Comparison of ENCODE assay signal across 24 mouse cellular contexts in the genomic region with DNA sequence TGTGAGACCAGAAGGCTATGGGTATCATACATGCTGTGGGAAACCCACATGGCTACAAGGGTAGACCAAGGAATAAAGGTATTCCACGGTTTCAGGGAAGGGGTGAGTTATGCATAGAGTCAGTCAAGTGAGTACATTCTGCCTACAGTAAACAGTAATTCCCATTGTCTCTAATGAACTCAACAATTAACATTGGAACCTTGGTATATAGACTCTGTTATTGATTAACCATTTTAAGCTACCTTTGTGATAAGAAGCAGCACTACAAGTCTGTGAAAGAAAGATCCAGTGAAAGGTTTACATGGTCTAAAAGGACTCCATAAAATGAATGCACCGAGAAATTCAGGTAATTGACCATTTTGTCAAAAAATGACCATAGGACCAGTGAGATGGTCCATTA.
"Had no signal": no experiment of that assay in that cellular context is flagged by ENCODE, and none has a peak within 500 bp of the region (broad histone marks: within the 10 kb centered on the region; RNA-seq: fewer than 3 reads in every experiment).

No protein-coding gene starts in this region.

- H3K36me3 ChIP-seq: heart, embryonic 13.5 days; heart, embryonic 15.5 days; hindbrain, embryonic 13.5 days; hindbrain, embryonic 15.5 days; limb, embryonic 13.5 days; limb, embryonic 15.5 days; liver, embryonic 12.5 days had no signal

- H3K27me3 ChIP-seq: heart, embryonic 13.5 days; heart, embryonic 15.5 days; hindbrain, embryonic 13.5 days; hindbrain, embryonic 15.5 days; limb, embryonic 13.5 days; limb, embryonic 15.5 days; liver, embryonic 12.5 days had no signal

- H3K27ac ChIP-seq: heart, adult 2 months; heart, embryonic 13.5 days; heart, embryonic 15.5 days; hindbrain, embryonic 13.5 days; hindbrain, embryonic 15.5 days; hindbrain, postnatal 0 days; limb, embryonic 13.5 days; limb, embryonic 15.5 days; liver, embryonic 12.5 days; liver, embryonic 14.5 days had no signal

- DNase-seq: forebrain, postnatal 0 days; gastrocnemius, postnatal 14 days; gastrocnemius, postnatal 36 days; heart, adult 11 months; heart, adult 2 months; heart, postnatal 14 days; heart, postnatal 36 days; kidney, adult 18-20 months; kidney, adult 9 months; kidney, postnatal 14 days; kidney, postnatal 36 days; layer of hippocampus, adult 9-11 months; layer of hippocampus, postnatal 36 days; left cerebral cortex, postnatal 4 days had no signal

- H3K4me3 ChIP-seq: heart, adult 2 months; heart, embryonic 13.5 days; heart, embryonic 15.5 days; hindbrain, embryonic 13.5 days; hindbrain, embryonic 15.5 days; limb, embryonic 13.5 days; limb, embryonic 15.5 days; liver, embryonic 12.5 days had no signal

- ATAC-seq: forebrain, postnatal 0 days; hindbrain, postnatal 0 days; liver, embryonic 12.5 days had no signal

- H3K4me1 ChIP-seq: heart, embryonic 13.5 days; heart, embryonic 15.5 days; hindbrain, embryonic 13.5 days; hindbrain, embryonic 15.5 days; limb, embryonic 13.5 days; limb, embryonic 15.5 days; liver, embryonic 12.5 days had no signal

- H3K9me3 ChIP-seq: heart, embryonic 13.5 days; heart, embryonic 15.5 days; hindbrain, embryonic 13.5 days; hindbrain, embryonic 15.5 days; limb, embryonic 13.5 days; limb, embryonic 15.5 days; liver, embryonic 12.5 days had no signal

- H3K9ac ChIP-seq: forebrain, postnatal 0 days; heart, embryonic 13.5 days; heart, embryonic 15.5 days; hindbrain, embryonic 13.5 days; hindbrain, embryonic 15.5 days; limb, embryonic 13.5 days; limb, embryonic 15.5 days; liver, embryonic 12.5 days; liver, embryonic 14.5 days had no signal

- H3K4me2 ChIP-seq: heart, embryonic 11.5 days; heart, embryonic 13.5 days; heart, embryonic 15.5 days; hindbrain, embryonic 13.5 days; hindbrain, embryonic 15.5 days; limb, embryonic 13.5 days; limb, embryonic 15.5 days; liver, embryonic 12.5 days had no signal
